Mouse (Mus musculus) liver, adult 2 months (tissue): Measurements from ENCODE around the gene Vcan.

ENCODE experiments used
- CTCF ChIP-seq: fragments of 200-500 bp; IDR thresholded peaks from 2 replicates; pipeline ENCODE4 v1.5.1; 2011; ENCODE audit warnings: low read depth, low read length, control low read depth
- POLR2A ChIP-seq: fragments of 200-500 bp; IDR thresholded peaks from 2 replicates; pipeline ENCODE4 v1.6.1; 2011; ENCODE audit warnings: low read length, control low read depth; ENCODE audit not compliant: insufficient read depth; ENCODE audit errors: extremely low read depth

DNA sequence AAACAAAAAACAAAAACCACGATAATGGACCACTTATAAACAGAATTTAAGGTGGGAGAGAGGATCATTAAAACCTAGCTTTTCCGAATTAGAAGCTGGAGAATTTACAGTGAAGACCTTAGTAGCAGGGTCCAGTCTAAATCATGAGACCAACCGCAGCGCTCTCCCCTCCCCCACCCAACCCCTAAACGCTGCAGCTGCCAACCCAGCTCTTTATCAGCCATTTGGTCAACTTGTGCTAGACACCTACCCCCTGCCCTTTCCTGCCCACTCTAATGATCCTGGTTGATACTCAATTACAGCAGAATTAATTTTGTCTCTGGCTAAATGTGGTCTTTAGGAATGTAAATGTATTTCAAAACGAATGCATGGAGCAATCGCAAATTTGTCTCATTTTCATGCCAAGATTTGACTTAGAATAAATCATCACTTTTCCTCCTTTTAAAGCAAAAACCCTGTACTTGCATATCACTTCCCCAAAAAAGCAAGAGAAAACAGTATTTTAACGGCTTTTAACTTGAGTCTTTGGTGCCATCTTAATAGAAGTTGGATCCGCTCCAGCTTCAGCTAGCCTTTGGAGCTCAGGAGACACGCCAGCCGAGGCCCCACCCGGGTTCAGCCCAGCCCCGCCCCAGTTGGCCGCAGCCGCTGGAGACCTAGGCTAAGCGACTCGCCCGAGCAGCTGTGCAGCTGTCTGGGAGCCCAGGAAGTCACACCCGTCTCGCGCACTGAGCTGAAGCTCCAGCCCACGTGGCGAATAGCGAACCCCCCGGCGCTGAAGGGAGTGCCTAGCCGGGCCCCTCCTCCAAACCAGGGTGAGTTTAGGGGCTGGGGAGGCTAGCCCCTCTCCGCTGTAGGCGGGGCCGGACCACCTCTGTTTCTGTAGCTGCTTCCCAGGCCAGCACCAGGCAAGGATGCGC lies 3.3 kb downstream of the Vcan start:
- TF ChIP-seq POLR2A (no peak), CTCF (no peak)
